Mouse (Mus musculus) CH12.LX (cell line): ENCODE measurements around the gene Pigx.

Experiments
- CHD1 ChIP-seq: IDR thresholded peaks from 2 replicates; pipeline ENCODE4 v1.6.1; 2012; ENCODE audit warnings: low read depth, low read length, improper control_type of control experiment, inconsistent platforms
- CTCF ChIP-seq, 2 experiments: IDR thresholded peaks in 1 of 2; conservative IDR thresholded peaks in 1 of 2; 2 replicates each; pipeline ENCODE4 v1.5.1; 2011 to 2012; ENCODE audit warnings: low read depth in 2 of 2, low read length in 2 of 2, improper control_type of control experiment in 1 of 2, inconsistent platforms in 1 of 2, mild to moderate bottlenecking in 1 of 2, moderate library complexity in 1 of 2
- EP300 ChIP-seq: IDR thresholded peaks from 2 replicates; pipeline ENCODE4 v1.6.1; 2011; ENCODE audit warnings: low read length, improper control_type of control experiment
- HCFC1 ChIP-seq: IDR thresholded peaks from 2 replicates; pipeline ENCODE4 v1.6.1; 2012; ENCODE audit warnings: low read depth, mild to moderate bottlenecking, inconsistent platforms, low read length, improper control_type of control experiment
- MAX ChIP-seq: IDR thresholded peaks from 2 replicates; pipeline ENCODE4 v1.6.1; 2011; ENCODE audit warnings: low read length, improper control_type of control experiment
- SIN3A ChIP-seq: IDR thresholded peaks from 2 replicates; pipeline ENCODE4 v1.6.1; 2012; ENCODE audit warnings: low read length, improper control_type of control experiment, inconsistent platforms
- ZMIZ1 ChIP-seq: IDR thresholded peaks from 2 replicates; pipeline ENCODE4 v1.6.1; 2012; ENCODE audit warnings: low read depth, mild to moderate bottlenecking, inconsistent platforms, low read length, improper control_type of control experiment

GRCm38 (mm10) chr16:32147589-32148207 is 48.2 kb upstream of the Pigx start:
- TF ChIP-seq MAX: peak; percentile 89
- TF ChIP-seq CTCF (conservative IDR thresholded peaks at IDR 0.05 in 1 of 2, IDR thresholded peaks at IDR 0.05 in 1 of 2; ENCODE audit: low read depth in 2 of 2, low read length in 2 of 2): peak in 1 of 2 experiments; percentile 27; a peak in 2 of 4 replicates
- no peak for TF ChIP-seq HCFC1
- peak; percentile 71; the same call in 1 of the 2 replicates for TF ChIP-seq ZMIZ1
- TF ChIP-seq EP300: peak; percentile 70
- no peak for TF ChIP-seq CHD1
- TF ChIP-seq SIN3A: peak; percentile 94
